Mouse (Mus musculus): ENCODE measurements around the gene Ckb. TPM values are rescaled to one million over a fixed set of nuclear protein-coding genes. Genes with fewer than 3 reads are reported as not detected.
A peak's percentile ranks its signal among the peaks of the same experiment; 100 is the strongest.

The Ckb gene
- polyA plus RNA-seq, 1 experiment from 2014 or later, result 206 TPM

DNA sequence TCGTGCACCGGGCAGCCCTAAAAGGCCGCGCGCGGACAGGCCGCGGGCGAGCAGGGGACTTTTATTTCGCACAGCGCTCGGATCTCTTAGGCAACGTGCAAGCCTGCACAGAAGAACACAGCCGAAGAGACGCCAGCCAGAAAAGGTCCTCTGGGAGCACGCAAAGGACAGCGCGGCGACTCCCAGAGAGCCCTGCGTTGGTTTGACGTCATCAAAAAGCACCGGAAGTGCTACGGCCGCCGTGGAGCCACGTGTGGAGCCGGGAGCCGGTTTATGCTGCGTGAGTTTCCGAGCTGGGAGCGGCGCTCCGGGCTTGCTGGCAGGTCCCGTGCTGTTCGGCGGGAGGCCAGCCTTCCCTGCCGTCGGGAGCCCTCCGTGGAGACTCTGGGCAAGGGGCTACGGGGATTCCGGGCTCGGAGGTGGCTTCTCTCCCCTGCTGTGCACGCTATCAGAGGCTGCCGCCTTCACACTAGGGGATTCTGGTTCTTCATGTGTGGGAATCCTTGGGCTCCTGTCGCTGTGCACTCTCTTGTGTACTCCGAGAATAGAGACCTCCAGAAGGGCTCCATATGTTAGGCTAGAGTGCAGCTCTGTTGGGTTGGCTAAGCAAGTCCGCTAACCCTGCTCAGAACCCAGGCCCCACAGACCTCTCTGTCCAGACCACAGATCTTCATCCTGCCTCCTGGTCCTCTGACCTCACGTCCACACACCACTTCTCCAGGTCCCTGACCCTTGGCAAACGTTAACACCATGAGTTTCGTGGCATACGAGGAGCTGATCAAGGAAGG, 5.9 kb upstream of the Ckb start, which contains the start of gene Trmt61a:
Trmt61a (plus strand) TSS at position 224 of the 788 bp plus-strand sequence.
- peak; percentile 96 for DNase-seq (ENCODE audit: low spot score)
- WGBS, result under 1% methylated on average over 28 of the region's 51 CpGs

GRCm38 (mm10) chr12:111677421-111677820, 5.3 kb upstream of the Ckb start:
- H3K9me3 ChIP-seq (ENCODE audit: control insufficient read depth, low read length), result no peaks in the 10 kb centered on the region
- H3K4me2 ChIP-seq (ENCODE audit: low read depth, low read length), result peak overlapping the region; percentile 82
- peak overlapping the region; percentile 91 for H3K27ac ChIP-seq (replicated peaks; ENCODE audit: low read depth, low read length)
- H3K4me1 ChIP-seq (ENCODE audit: control insufficient read depth, insufficient read depth, low read length), result peaks cover 13% of the 10 kb centered on the region
- DNase-seq (ENCODE audit: low spot score) (no peak), ATAC-seq (ENCODE audit: low read depth) (peak; percentile 28)
- H3K36me3 ChIP-seq (ENCODE audit: control insufficient read depth, insufficient read depth, low read length), result 0 out of 2 replicates have a peak, but pooled peaks cover under 1% of the 10 kb centered on the region
- peaks cover 20% of the 10 kb centered on the region for H3K27me3 ChIP-seq (replicated peaks; ENCODE audit: control insufficient read depth, insufficient read depth, low read length)
- H3K4me3 ChIP-seq (ENCODE audit: low read depth, low read length), result peak overlapping the region; percentile 53
- WGBS, result 19% methylated on average over 5 of the region's 5 CpGs
- H3K9ac ChIP-seq (ENCODE audit: low read depth, low read length), result peak overlapping the region; percentile 69

More for the DNA sequence above, 5.9 kb upstream of the Ckb start, which contains the start of gene Trmt61a:
- Histone ChIP-seq H3K4me3 (ENCODE audit: low read depth, low read length) (peak within 1 kb of the TSS; percentile 53), H3K4me1 (ENCODE audit: control insufficient read depth, insufficient read depth, low read length) (peaks cover 10% of the 10 kb centered on the region), H3K9ac (ENCODE audit: low read depth, low read length) (peak within 1 kb of the TSS; percentile 69), H3K4me2 (ENCODE audit: low read depth, low read length) (peak within 1 kb of the TSS; percentile 82), H3K27me3 (replicated peaks; ENCODE audit: control insufficient read depth, insufficient read depth, low read length) (peaks cover 14% of the 10 kb centered on the region), H3K36me3 (ENCODE audit: control insufficient read depth, insufficient read depth, low read length) (0 out of 2 replicates have a peak, but pooled peaks cover 5% of the 10 kb centered on the region), H3K9me3 (ENCODE audit: control insufficient read depth, low read length) (no peaks in the 10 kb centered on the region), H3K27ac (replicated peaks; ENCODE audit: low read depth, low read length) (peak within 1 kb of the TSS; percentile 91)
- ATAC-seq (ENCODE audit: low read depth), result peak; percentile 94

- peaks cover 20% of the 10 kb centered on the region for H3K4me1 ChIP-seq (ENCODE audit: control insufficient read depth, insufficient read depth, low read length)
- H3K4me3 ChIP-seq (ENCODE audit: low read depth, low read length), result no peak overlapping the region
- no peaks in the 10 kb centered on the region for H3K36me3 ChIP-seq (ENCODE audit: control insufficient read depth, insufficient read depth, low read length)
- ATAC-seq (ENCODE audit: low read depth) (no peak), DNase-seq (ENCODE audit: low spot score) (no peak)
- H3K4me2 ChIP-seq (ENCODE audit: low read depth, low read length), result no peak overlapping the region
- peaks cover 34% of the 10 kb centered on the region for H3K27me3 ChIP-seq (replicated peaks; ENCODE audit: control insufficient read depth, insufficient read depth, low read length)
- H3K9me3 ChIP-seq (ENCODE audit: control insufficient read depth, low read length), result no peaks in the 10 kb centered on the region
- no peak overlapping the region for H3K9ac ChIP-seq (ENCODE audit: low read depth, low read length)
- H3K27ac ChIP-seq (replicated peaks; ENCODE audit: low read depth, low read length), result no peak overlapping the region
- 76% methylated on average over 6 of the region's 6 CpGs for WGBS
Observed at GRCm38 (mm10) chr12:111675797-111676580, 3.9 kb upstream of the Ckb start.

GRCm38 (mm10) chr12:111674850-111675486, 2.8 kb upstream of the Ckb start:
- H3K9me3 ChIP-seq (ENCODE audit: control insufficient read depth, low read length), result no peaks in the 10 kb centered on the region
- no peak overlapping the region for H3K27ac ChIP-seq (replicated peaks; ENCODE audit: low read depth, low read length)
- peaks cover 22% of the 10 kb centered on the region for H3K4me1 ChIP-seq (ENCODE audit: control insufficient read depth, insufficient read depth, low read length)
- H3K4me3 ChIP-seq (ENCODE audit: low read depth, low read length), result no peak overlapping the region
- ATAC-seq (ENCODE audit: low read depth) (no peak), DNase-seq (ENCODE audit: low spot score) (no peak)
- H3K36me3 ChIP-seq (ENCODE audit: control insufficient read depth, insufficient read depth, low read length), result no peaks in the 10 kb centered on the region
- no peak overlapping the region for H3K9ac ChIP-seq (ENCODE audit: low read depth, low read length)
- peaks cover 45% of the 10 kb centered on the region for H3K27me3 ChIP-seq (replicated peaks; ENCODE audit: control insufficient read depth, insufficient read depth, low read length)
- no peak overlapping the region for H3K4me2 ChIP-seq (ENCODE audit: low read depth, low read length)
- 45% methylated on average over 2 of the region's 2 CpGs for WGBS

DNA sequence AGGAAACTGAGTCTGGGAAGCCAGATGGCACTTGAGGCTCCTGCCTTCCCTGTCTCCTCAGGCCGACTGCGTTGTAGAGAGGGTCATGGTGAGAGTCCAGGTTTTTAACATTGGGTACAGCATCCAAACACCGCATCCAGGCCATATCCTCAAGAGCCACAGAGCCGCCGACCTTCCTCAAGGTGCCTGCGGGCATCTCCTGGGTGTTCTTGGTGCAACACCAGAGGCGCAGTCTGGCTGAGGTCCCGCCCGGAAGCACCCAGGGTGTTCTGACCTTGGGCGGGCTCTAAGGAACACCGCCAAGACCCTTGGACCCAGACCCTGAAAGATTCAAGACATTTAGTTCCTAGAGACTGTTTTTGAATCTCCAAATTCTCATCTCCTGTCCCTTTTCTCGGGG, 443 bp upstream of the Ckb start:
- H3K4me3 ChIP-seq (ENCODE audit: low read depth, low read length), result peak overlapping the region; percentile 63
- peaks cover 26% of the 10 kb centered on the region for H3K4me1 ChIP-seq (ENCODE audit: control insufficient read depth, insufficient read depth, low read length)
- no peak for ATAC-seq (ENCODE audit: low read depth)
- H3K4me2 ChIP-seq (ENCODE audit: low read depth, low read length), result peak overlapping the region; percentile 98
- H3K9me3 ChIP-seq (ENCODE audit: control insufficient read depth, low read length), result no peaks in the 10 kb centered on the region
- H3K36me3 ChIP-seq (ENCODE audit: control insufficient read depth, insufficient read depth, low read length), result no peaks in the 10 kb centered on the region
- no peak for DNase-seq (ENCODE audit: low spot score)
- H3K9ac ChIP-seq (ENCODE audit: low read depth, low read length), result peak overlapping the region; percentile 69; the same call in 1 of the 2 replicates
- H3K27ac ChIP-seq (replicated peaks; ENCODE audit: low read depth, low read length), result no peak overlapping the region
- 9% methylated on average over 12 of the region's 12 CpGs for WGBS
- H3K27me3 ChIP-seq (replicated peaks; ENCODE audit: control insufficient read depth, insufficient read depth, low read length), result peaks cover 49% of the 10 kb centered on the region

DNA sequence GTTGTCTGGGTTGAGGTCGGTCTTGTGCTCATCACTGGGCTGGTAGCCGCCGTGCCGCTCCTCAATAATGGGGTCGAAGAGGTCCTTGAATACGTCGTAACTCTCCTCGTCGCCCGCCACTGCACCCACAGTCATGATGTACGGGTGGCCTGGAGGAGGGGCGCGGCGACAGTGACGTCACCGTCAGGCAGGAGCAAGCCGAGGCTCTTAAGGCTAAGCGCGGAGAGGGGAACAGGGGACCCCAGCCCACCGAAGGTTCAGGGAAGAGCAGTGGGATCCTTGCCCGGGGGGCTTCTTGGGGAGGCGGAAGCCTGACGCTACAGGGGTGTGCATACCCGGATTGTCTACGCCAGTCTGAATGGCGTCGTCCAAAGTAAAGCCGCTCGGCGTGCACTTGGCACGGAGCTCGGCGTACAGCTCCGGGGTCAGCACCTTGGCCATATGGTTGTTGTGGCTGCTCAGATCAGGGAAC, 671 bp downstream of the Ckb start:
- Histone ChIP-seq H3K4me3 (ENCODE audit: low read depth, low read length) (peak overlapping the region; percentile 63), H3K9me3 (ENCODE audit: control insufficient read depth, low read length) (no peaks in the 10 kb centered on the region), H3K36me3 (ENCODE audit: control insufficient read depth, insufficient read depth, low read length) (no peaks in the 10 kb centered on the region), H3K4me2 (ENCODE audit: low read depth, low read length) (peak overlapping the region; percentile 98), H3K9ac (ENCODE audit: low read depth, low read length) (peak overlapping the region; percentile 69), H3K4me1 (ENCODE audit: control insufficient read depth, insufficient read depth, low read length) (peaks cover 20% of the 10 kb centered on the region), H3K27ac (replicated peaks; ENCODE audit: low read depth, low read length) (no peak overlapping the region), H3K27me3 (replicated peaks; ENCODE audit: control insufficient read depth, insufficient read depth, low read length) (peaks cover 49% of the 10 kb centered on the region)
- DNase-seq (ENCODE audit: low spot score) (no peak), ATAC-seq (ENCODE audit: low read depth) (peak; percentile 28)
- under 1% methylated on average over 24 of the region's 34 CpGs for WGBS

DNA sequence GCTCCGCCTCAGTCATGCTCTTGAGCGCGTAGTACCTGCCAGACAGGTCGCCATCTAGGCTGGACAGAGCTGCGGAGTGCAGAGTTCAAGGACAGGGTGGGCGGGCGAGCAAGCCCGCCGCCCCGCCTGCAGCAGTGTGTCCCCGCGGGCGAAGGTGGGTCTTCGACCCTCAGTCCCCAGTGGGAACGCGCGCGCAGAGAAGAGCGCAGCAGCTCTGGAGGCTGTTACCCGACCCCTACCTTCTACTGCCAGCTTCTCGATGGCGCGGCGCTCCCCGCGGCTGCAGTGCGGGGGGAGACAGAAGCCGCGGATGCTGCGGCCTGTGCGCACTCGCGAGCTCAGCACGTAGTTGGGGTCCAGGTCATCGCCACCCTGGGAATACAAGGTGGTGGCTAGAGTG, 1.2 kb downstream of the Ckb start:
- peak overlapping the region; percentile 69 for H3K9ac ChIP-seq (ENCODE audit: low read depth, low read length)
- H3K4me2 ChIP-seq (ENCODE audit: low read depth, low read length), result peak overlapping the region; percentile 98
- peaks cover 20% of the 10 kb centered on the region for H3K4me1 ChIP-seq (ENCODE audit: control insufficient read depth, insufficient read depth, low read length)
- WGBS, result under 1% methylated on average over 18 of the region's 35 CpGs
- peak overlapping the region; percentile 63 for H3K4me3 ChIP-seq (ENCODE audit: low read depth, low read length)
- H3K27me3 ChIP-seq (replicated peaks; ENCODE audit: control insufficient read depth, insufficient read depth, low read length), result peaks cover 49% of the 10 kb centered on the region
- H3K27ac ChIP-seq (replicated peaks; ENCODE audit: low read depth, low read length), result no peak overlapping the region
- no peak for DNase-seq (ENCODE audit: low spot score)
- no peak for ATAC-seq (ENCODE audit: low read depth)
- H3K9me3 ChIP-seq (ENCODE audit: control insufficient read depth, low read length), result no peaks in the 10 kb centered on the region
- H3K36me3 ChIP-seq (ENCODE audit: control insufficient read depth, insufficient read depth, low read length), result no peaks in the 10 kb centered on the region

DNA sequence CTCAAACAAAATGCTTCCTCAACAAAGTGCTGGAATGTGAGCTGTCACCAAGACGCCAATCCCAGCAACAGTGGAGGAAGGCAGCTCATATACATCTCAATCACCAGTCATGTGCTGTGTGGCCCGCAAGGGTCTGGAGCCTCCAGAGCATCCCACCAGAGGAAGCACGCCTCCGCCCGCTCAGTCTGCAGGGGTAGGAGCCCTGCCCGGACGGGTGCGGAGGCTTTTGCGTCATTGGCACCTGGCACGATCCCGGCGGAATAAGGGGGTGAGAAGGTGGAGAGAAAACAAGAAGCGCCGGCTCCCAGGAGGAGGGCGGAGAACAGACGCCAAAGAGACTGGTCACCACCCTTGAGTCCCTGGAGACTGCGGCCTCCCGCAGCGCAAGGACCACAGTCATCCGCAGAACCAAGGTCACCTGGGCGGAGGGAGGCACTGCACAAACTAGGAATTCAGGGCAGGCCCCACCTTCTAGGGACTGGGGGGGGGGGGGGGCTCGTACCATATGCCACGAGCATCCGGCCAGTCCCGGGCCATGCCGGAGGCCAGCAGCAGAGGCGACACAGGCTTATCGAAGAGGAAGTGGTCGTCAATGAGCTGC, 1.7 kb downstream of the Ckb start:
- no peak for ATAC-seq (ENCODE audit: low read depth)
- peaks cover 49% of the 10 kb centered on the region for H3K27me3 ChIP-seq (replicated peaks; ENCODE audit: control insufficient read depth, insufficient read depth, low read length)
- H3K4me3 ChIP-seq (ENCODE audit: low read depth, low read length), result peak overlapping the region; percentile 63
- peak overlapping the region; percentile 98 for H3K4me2 ChIP-seq (ENCODE audit: low read depth, low read length)
- DNase-seq (ENCODE audit: low spot score), result no peak
- peak overlapping the region; percentile 69 for H3K9ac ChIP-seq (ENCODE audit: low read depth, low read length)
- WGBS, result 18% methylated on average over 19 of the region's 29 CpGs
- no peaks in the 10 kb centered on the region for H3K9me3 ChIP-seq (ENCODE audit: control insufficient read depth, low read length)
- peaks cover 20% of the 10 kb centered on the region for H3K4me1 ChIP-seq (ENCODE audit: control insufficient read depth, insufficient read depth, low read length)
- H3K36me3 ChIP-seq (ENCODE audit: control insufficient read depth, insufficient read depth, low read length), result no peaks in the 10 kb centered on the region
- H3K27ac ChIP-seq (replicated peaks; ENCODE audit: low read depth, low read length), result no peak overlapping the region

Measured in embryonic facial prominence, embryonic 14.5 days (tissue).